Mouse (Mus musculus) gastrocnemius, postnatal 10 days (tissue): ENCODE results near the gene Reg2. TPM values are rescaled to one million over a fixed set of nuclear protein-coding genes. Genes with fewer than 3 reads are reported as not detected.
"Not testable (repeated sequence)": the region's sequence is repeated elsewhere in the genome, so short reads cannot be mapped to it uniquely, and the experiment has no call there.

Experiments used
- DNase-seq: peaks from one replicate; pipeline ENCODE4 v3.0.0; 2021; ENCODE audit warnings: mixed read lengths
- long read RNA-seq, 2 experiments: library from polyadenylated mRNA; stranded (forward); transcript quantifications; one replicate each; pipeline ENCODE4 v2.0.0; 2021
- total RNA-seq, 2 experiments: library from RNA; stranded (reverse); gene quantifications; 2 replicates each; pipeline ENCODE4 v1.2.3; 2021

Reg2 gene
- not detected for total RNA-seq
- long read RNA-seq, experiment 1 = 0 reads
- long read RNA-seq, experiment 2 = 0 reads

- DNase-seq = not testable (repeated sequence)
Observed at GRCm38 (mm10) chr6:78395323-78395722, at the start of gene Reg2. TSS of gene Reg2 (plus strand) at chr6:78395623.

- no peak for DNase-seq
Observed at GRCm38 (mm10) chr6:78361971-78362563, 33.4 kb upstream of the Reg2 start.

- no peak for DNase-seq
Observed at GRCm38 (mm10) chr6:78370357-78370756, 25.1 kb upstream of the Reg2 start, which contains the start of gene Reg3b. TSS of gene Reg3b (plus strand) at chr6:78370657.

GRCm38 (mm10) chr6:78378765-78379164 lies 16.7 kb upstream of the Reg2 start, which contains the start of gene Reg3d:
TSS of gene Reg3d (minus strand) at chr6:78378865.
- DNase-seq = no peak

- DNase-seq = no peak
Observed at GRCm38 (mm10) chr6:78380409-78380808, 15.0 kb upstream of the Reg2 start, which contains the start of gene Reg3a. TSS of gene Reg3a (plus strand) at chr6:78380709.

GRCm38 (mm10) chr6:78385609-78386008 lies 9.8 kb upstream of the Reg2 start:
- no peak for DNase-seq

- not testable (repeated sequence) for DNase-seq
Observed at GRCm38 (mm10) chr6:78422411-78422810, 27.0 kb downstream of the Reg2 start, which contains the start of gene Reg1. TSS of gene Reg1 (plus strand) at chr6:78422711.

- DNase-seq = no peak
Observed at GRCm38 (mm10) chr6:78425497-78425896, 30.1 kb downstream of the Reg2 start.

- DNase-seq = no peak
Observed at GRCm38 (mm10) chr6:78447202-78447601, 51.8 kb downstream of the Reg2 start.

GRCm38 (mm10) chr6:78448409-78448808 lies 53.0 kb downstream of the Reg2 start:
- no peak for DNase-seq

- no peak for DNase-seq
Observed at GRCm38 (mm10) chr6:78452804-78453203, 57.4 kb downstream of the Reg2 start.

Other genes with a start within 250 kb of the Reg2 start
- gene Reg3b, start 25.0 kb upstream of the Reg2 start, total RNA-seq = not detected
- gene Reg3d, start 16.8 kb upstream of the Reg2 start, total RNA-seq = not detected
- not detected for gene Reg3a, start 14.9 kb upstream of the Reg2 start, total RNA-seq
- gene Reg1, start 27.1 kb downstream of the Reg2 start, total RNA-seq = not detected
- not detected for gene Reg3g, start 73.2 kb downstream of the Reg2 start, total RNA-seq